In the genomic region with DNA sequence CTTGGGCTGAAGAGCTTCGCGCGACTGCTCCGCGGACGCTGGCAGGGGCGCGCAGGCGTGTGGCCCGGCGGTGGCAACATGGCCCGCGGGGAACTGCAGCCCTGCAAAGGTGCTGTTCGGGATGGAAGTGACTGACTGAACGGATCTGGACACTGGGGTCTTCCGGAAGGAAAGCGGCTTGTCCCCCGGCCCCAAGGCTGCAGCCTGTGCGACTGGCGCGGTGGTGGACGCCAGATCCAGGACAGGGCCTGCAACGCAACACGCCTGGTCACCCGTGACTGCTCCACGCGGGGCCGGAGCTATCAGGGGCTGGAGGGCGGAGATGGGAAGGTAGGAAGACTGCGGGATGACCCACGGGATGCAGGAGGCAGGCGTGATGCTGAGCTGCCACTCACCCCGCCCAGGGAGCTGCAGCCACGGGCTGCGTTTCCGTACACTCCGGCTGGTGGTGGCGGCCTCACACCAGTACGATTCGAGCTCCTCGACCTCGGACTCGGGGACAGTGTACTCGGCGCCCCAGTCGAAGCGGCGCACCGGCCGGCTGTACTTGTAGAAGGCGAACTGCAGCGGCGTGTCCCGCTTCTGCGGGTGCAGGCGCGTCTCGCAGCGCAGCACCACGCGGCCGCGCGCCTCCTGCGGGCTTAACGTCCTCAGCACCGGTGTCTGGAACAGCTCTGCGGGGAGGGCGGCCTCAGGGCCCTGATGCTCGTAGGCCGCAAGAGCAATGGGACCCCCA, we compare ENCODE assay signal across 9 mouse cellular contexts. TPM values are rescaled to one million over a fixed set of nuclear protein-coding genes. Genes with fewer than 3 reads are reported as not detected.
A peak's percentile ranks its signal among the peaks of the same experiment; 100 is the strongest.
DNase-seq lines count a peak whose midpoint lies in the region; ATAC-seq lines count a peak whose summit lies in the region.
"Had no signal": no experiment of that assay in that cellular context is flagged by ENCODE, and none has a peak within 500 bp of the region (broad histone marks: within the 10 kb centered on the region; RNA-seq: fewer than 3 reads in every experiment).

No protein-coding gene starts in this region.

- DNase-seq in CD4-positive, CD25-positive, alpha-beta regulatory T cell, adult 2 months (ENCODE audit: low read depth, low spot score): peak; percentile 24
- peak; percentile 14 for DNase-seq in 3134 (ENCODE audit: extremely low read depth, insufficient read length, low spot score)
- peak; percentile 58 for DNase-seq in cerebellum, adult 9-11 months
- peak; percentile 7 to 16 for DNase-seq in frontal cortex, postnatal 25 days (ENCODE audit: low spot score in 2 of 2)
- DNase-seq in kidney, postnatal 25 days: peak; percentile 28 to 57
- DNase-seq in right cerebral cortex, postnatal 25 days: peak; percentile 46

- peaks cover 64% of the 10 kb centered on the region for H3K27me3 ChIP-seq in megakaryocyte, embryonic 14.5 days (replicated peaks)

- no peaks in the 10 kb centered on the region for H3K9me3 ChIP-seq in megakaryocyte, embryonic 14.5 days

- H3K4me3 ChIP-seq in megakaryocyte, embryonic 14.5 days (replicated peaks): peak overlapping the region; percentile 90

- ATAC-seq in CD4-positive, CD25-positive, alpha-beta regulatory T cell, adult 4 months: no peak

- H3K36me3 ChIP-seq in megakaryocyte, embryonic 14.5 days (replicated peaks; ENCODE audit: low read length): no peaks in the 10 kb centered on the region

- peaks cover 35% of the 10 kb centered on the region for H3K4me1 ChIP-seq in megakaryocyte, embryonic 14.5 days

RNA-seq across cellular contexts. Expression of a gene that starts 5.1 kb away (rescaled TPM):
- not detected for polyA plus RNA-seq in CD4-positive, CD25-positive, alpha-beta regulatory T cell, adult 4 months (2017; shearing (Covaris generic))
- 1.4 TPM in 1 of 2 replicates, not detected in the other for polyA plus RNA-seq in megakaryocyte, embryonic 14.5 days (2012; ENCODE audit: insufficient read depth, low replicate concordance)

RNA-seq across cellular contexts. Expression of a gene that starts 19.8 kb away (rescaled TPM):
- 1 to 10 TPM in 1 of 2 experiments, under 1 TPM in 1; 0.52 to 3.9 TPM for polyA plus RNA-seq in CD4-positive, CD25-positive, alpha-beta regulatory T cell, adult 4 months (2017; shearing (Covaris generic))
- polyA plus RNA-seq in megakaryocyte, embryonic 14.5 days (2012; ENCODE audit: insufficient read depth, low replicate concordance): not detected in 2 replicates
- polyA plus RNA-seq: frontal cortex, adult 2 months had no signal

RNA-seq across cellular contexts. Expression of a gene that starts 22.3 kb away (rescaled TPM):
- 10 to 100 TPM; 14.8 to 16.1 TPM for polyA plus RNA-seq in CD4-positive, CD25-positive, alpha-beta regulatory T cell, adult 4 months (2017; shearing (Covaris generic))
- 2.7 and 7.6 TPM in 2 replicates for polyA plus RNA-seq in megakaryocyte, embryonic 14.5 days (2012; ENCODE audit: insufficient read depth, low replicate concordance)

RNA-seq across cellular contexts. Expression of a gene that starts 22.8 kb away (rescaled TPM):
- not detected for polyA plus RNA-seq in CD4-positive, CD25-positive, alpha-beta regulatory T cell, adult 4 months (2017; shearing (Covaris generic))
- polyA plus RNA-seq in megakaryocyte, embryonic 14.5 days (2012; ENCODE audit: insufficient read depth, low replicate concordance): 3.3 and 14.1 TPM in 2 replicates

RNA-seq across cellular contexts. Expression of a gene that starts 40.1 kb away (rescaled TPM):
- 1 to 10 TPM; 5.8 to 8.8 TPM for polyA plus RNA-seq in CD4-positive, CD25-positive, alpha-beta regulatory T cell, adult 4 months (2017; shearing (Covaris generic))
- polyA plus RNA-seq in megakaryocyte, embryonic 14.5 days (2012; ENCODE audit: insufficient read depth, low replicate concordance): 3.1 and 4.8 TPM in 2 replicates
